Mouse (Mus musculus) R1 (cell line): ENCODE measurements around the gene Sectm1a.
"Not testable (repeated sequence)": the region's sequence is repeated elsewhere in the genome, so short reads cannot be mapped to it uniquely, and the experiment has no call there.

Experiments
- DNase-seq: peaks from one replicate; pipeline ENCODE4 v3.0.0-alpha.2; 2018; ENCODE audit warnings: low read depth, low spot score

Sectm1a gene

GRCm38 (mm10) chr11:121089756-121090546, 8.9 kb upstream of the Sectm1a start:
- DNase-seq: no peak

- DNase-seq: no peak
Measured at GRCm38 (mm10) chr11:121088997-121089396, 8.0 kb upstream of the Sectm1a start.

GRCm38 (mm10) chr11:121086296-121086695, 5.3 kb upstream of the Sectm1a start:
- DNase-seq: no peak

GRCm38 (mm10) chr11:121085181-121085580, 4.2 kb upstream of the Sectm1a start:
- no peak for DNase-seq

- no peak for DNase-seq
Measured at GRCm38 (mm10) chr11:121082857-121083500, 2.0 kb upstream of the Sectm1a start.

- DNase-seq: no peak
Measured at GRCm38 (mm10) chr11:121082250-121082649, 1.2 kb upstream of the Sectm1a start.

GRCm38 (mm10) chr11:121080330-121080729, 690 bp downstream of the Sectm1a start:
- no peak for DNase-seq

GRCm38 (mm10) chr11:121075655-121076054, 5.4 kb downstream of the Sectm1a start:
- DNase-seq: no peak

- not testable (repeated sequence) for DNase-seq
Measured at GRCm38 (mm10) chr11:121069662-121070061, 11.4 kb downstream of the Sectm1a start.

GRCm38 (mm10) chr11:121067895-121068294, 13.1 kb downstream of the Sectm1a start:
- no peak for DNase-seq

GRCm38 (mm10) chr11:121064197-121064596, 16.8 kb downstream of the Sectm1a start:
- DNase-seq: no peak

GRCm38 (mm10) chr11:121063379-121063778, 17.6 kb downstream of the Sectm1a start, which contains the start of gene Sectm1b:
Sectm1b (minus strand) TSS chr11:121063569.
- no peak for DNase-seq

- DNase-seq: no peak
Measured at GRCm38 (mm10) chr11:121061615-121062014, 19.4 kb downstream of the Sectm1a start.

- DNase-seq: not testable (repeated sequence)
Measured at GRCm38 (mm10) chr11:121060401-121061067, 20.5 kb downstream of the Sectm1a start.

- DNase-seq: no peak
Measured at GRCm38 (mm10) chr11:121059471-121059870, 21.5 kb downstream of the Sectm1a start.

- no peak for DNase-seq
Measured at GRCm38 (mm10) chr11:121058956-121059355, 22.1 kb downstream of the Sectm1a start.

- no peak for DNase-seq
Measured at GRCm38 (mm10) chr11:121058122-121058521, 22.9 kb downstream of the Sectm1a start.

- DNase-seq: no peak
Measured at GRCm38 (mm10) chr11:121056536-121057236, 24.3 kb downstream of the Sectm1a start.

GRCm38 (mm10) chr11:121053536-121053935, 27.5 kb downstream of the Sectm1a start:
- DNase-seq: peak; percentile 85

GRCm38 (mm10) chr11:121052387-121052786, 28.6 kb downstream of the Sectm1a start:
- DNase-seq: no peak

- DNase-seq: no peak
Measured at GRCm38 (mm10) chr11:121051793-121052192, 29.2 kb downstream of the Sectm1a start.

- DNase-seq: no peak
Measured at GRCm38 (mm10) chr11:121049840-121050239, 31.2 kb downstream of the Sectm1a start.
